Mouse (Mus musculus) mouse embryonic stem cell (cell line): ENCODE measurements around the gene Tmem176b.
"Not testable (repeated sequence)": the region's sequence is repeated elsewhere in the genome, so short reads cannot be mapped to it uniquely, and the experiment has no call there.

Experiments
- in situ Hi-C, 2 experiments: fragments of 300-500 bp; cut with MboI; formaldehyde crosslinking; loops; 1 replicate in 1 of 2; 3 replicates in 1 of 2; pipeline ENCODE4 v1.14.3; 2019 to 2020; ENCODE audit warnings: low sequenced_read_pairs in 2 of 2, low pct_unique_long_range_greater_than_20kb in 1 of 2, mixed read lengths in 1 of 2; ENCODE audit not compliant: unreplicated experiment in 1 of 2

The Tmem176b gene

GRCm38 (mm10) chr6:48851820-48852491 lies 10.7 kb upstream of the Tmem176b start:
- in situ Hi-C loops = no loop called here

GRCm38 (mm10) chr6:48845086-48845485 lies 3.8 kb upstream of the Tmem176b start:
- in situ Hi-C loops = no loop called here

- in situ Hi-C loops = no loop called here
These were observed 981 bp upstream of the Tmem176b start for GRCm38 (mm10) chr6:48842111-48842842.

GRCm38 (mm10) chr6:48840371-48840969 lies 826 bp downstream of the Tmem176b start, which contains the start of gene Tmem176a:
Gene Tmem176a (plus strand): TSS chr6:48840919.
- in situ Hi-C loops = no loop called here

GRCm38 (mm10) chr6:48838321-48839080 lies 2.8 kb downstream of the Tmem176b start:
- in situ Hi-C loops = no loop called here

GRCm38 (mm10) chr6:48837516-48837915 lies 3.8 kb downstream of the Tmem176b start:
- in situ Hi-C loops = no loop called here

DNA sequence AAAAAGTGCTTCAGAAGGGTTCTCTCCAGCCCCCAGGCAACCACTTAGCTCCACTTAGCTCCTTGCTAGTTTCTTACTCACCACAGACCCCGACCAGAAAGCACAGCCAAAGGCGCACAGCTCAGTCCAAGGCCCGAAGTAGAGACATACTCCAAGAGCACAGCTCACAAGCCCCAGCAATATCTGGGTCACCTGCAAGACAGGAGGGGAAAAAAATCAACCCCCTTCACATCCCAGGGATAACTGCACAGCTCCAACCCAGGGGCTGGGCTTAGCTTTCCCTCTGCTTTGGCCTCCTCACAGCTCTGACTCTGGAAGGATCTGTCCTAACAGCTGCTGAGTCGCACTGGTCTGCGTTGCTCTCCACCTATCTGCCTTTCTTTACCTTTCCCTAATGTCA lies 5.2 kb downstream of the Tmem176b start:
- in situ Hi-C loops = no loop called here

DNA sequence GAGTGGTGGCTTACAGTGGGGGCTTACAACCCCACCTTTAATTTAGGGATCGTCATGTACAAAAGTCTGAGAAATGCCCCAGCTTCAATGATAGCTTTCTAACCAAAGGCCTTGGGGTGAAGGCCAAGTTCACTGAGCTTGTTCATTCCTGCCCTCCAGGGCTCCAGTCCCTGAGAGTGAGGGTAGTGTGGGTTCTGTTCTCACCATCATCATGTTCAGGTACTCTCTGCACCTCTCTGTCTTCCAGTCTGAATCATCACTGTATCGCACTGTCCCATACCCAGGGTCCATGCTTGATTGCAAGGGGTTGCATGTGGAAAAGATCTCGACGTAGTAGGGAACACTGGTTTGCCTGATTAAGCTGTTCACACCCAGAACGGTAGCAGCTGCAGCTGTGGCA lies 6.1 kb downstream of the Tmem176b start:
- in situ Hi-C loops = no loop called here

DNA sequence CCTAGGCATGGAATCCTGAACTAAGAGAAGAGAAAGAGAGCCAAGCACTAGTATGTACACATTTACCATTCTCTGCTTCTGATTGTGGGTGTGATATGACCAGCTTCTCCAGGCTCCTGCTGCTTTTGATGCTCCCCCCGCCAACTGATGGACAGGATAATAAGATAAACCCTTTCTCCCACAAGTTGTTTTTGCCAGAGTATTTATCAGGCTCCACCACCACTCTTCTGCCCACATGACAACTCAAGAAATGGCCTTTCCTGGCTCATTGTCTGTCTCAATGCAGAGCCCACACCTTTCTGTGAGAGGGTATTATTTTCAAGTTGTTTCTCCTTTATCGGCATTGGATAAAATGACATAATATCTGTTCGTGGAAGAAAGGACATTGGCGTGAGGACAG lies 7.8 kb downstream of the Tmem176b start:
- in situ Hi-C loops = no loop called here

DNA sequence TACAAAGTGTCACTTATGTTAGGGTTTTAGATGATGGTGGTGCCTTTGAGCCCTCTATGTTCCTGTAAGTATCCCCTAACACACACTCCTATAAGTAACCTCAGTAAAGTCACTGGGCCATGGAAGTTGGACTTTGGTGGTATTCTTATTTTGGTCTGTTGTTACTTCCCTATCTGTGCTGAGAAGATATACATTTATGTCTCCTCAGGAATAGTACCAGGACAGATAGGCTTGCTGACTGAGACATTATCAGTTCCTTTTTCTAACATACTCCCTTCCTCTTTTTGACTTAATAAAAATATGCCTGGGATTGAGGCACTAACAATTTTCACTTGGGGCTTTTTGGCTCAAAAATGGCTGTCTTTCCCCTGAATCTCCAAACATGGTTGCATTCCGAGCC lies 8.9 kb downstream of the Tmem176b start:
- in situ Hi-C loops = no loop called here

DNA sequence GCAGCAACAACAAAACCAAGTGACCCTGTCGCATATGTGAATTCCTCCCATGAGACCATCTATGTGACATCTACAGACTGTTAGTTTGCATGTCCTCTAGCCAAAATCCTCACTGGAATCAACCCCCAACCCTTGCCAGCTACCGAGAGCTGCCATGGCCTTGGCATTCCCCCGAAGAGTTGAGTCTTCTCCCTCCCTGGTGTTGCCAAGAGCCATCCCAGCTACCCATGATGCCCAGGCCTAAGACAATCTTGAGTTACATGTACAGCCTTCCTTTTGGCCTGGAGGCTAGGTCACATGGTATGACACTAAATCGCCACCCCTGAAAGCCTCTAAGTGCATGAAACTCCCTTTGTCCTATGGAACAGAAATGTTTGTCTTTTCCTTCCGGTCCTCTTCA lies 10.2 kb downstream of the Tmem176b start:
- in situ Hi-C loops = no loop called here

- in situ Hi-C loops = no loop called here
These were observed 11.1 kb downstream of the Tmem176b start for GRCm38 (mm10) chr6:48830241-48830640.

GRCm38 (mm10) chr6:48829651-48830050 lies 11.6 kb downstream of the Tmem176b start:
- in situ Hi-C loops = no loop called here

DNA sequence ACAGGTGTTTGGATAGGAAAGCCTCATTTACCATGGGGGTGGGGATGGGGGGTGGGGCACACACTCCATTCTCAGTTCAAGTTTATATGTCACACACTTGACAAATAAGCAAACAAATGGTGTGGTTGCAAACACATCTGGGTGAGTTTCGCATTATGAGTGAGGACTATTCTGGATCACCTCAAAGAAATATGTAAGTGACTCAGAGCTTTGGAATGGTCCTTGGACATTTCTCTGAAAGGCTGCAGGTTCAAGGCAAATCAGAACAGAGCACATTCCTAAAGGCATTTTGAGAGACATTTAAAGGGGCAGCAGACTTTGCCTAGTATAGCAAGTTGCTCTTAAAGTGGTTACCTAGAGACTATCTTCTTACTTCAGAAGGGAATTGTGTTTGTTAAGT lies 12.3 kb downstream of the Tmem176b start:
- in situ Hi-C loops = no loop called here

- in situ Hi-C loops = no loop called here
These were observed 16.3 kb downstream of the Tmem176b start for GRCm38 (mm10) chr6:48825016-48825415.

GRCm38 (mm10) chr6:48821991-48822785 lies 19.1 kb downstream of the Tmem176b start:
- in situ Hi-C loops = not testable (repeated sequence)

- in situ Hi-C loops = no loop called here
These were observed 23.5 kb downstream of the Tmem176b start for GRCm38 (mm10) chr6:48817815-48818214.

DNA sequence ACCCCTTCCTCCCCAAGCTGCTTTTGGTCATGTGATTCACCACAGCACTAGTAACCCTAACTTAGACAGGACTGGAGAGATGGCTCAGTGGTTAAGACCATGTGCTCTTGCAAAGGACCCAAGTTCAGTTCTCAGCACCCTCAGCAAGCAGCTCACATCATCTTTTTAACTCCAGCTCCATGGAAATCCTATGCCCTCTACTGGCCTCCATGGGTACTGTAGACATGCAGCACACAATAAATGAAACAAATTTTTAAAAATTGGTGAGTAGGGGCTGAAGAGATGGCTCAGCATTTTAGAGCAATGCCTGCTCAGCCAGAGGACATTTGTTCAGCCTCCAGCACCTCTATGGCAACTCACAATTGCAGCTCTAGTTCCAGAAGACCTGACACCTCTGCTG lies 26.3 kb downstream of the Tmem176b start:
- in situ Hi-C loops = no loop called here
